9 mouse cellular contexts compared by ENCODE assay signal in genomic region chr14:49801444-49801843, GRCm38 (mm10). TPM values are rescaled to one million over a fixed set of nuclear protein-coding genes. Genes with fewer than 3 reads are reported as not detected.
DNase-seq lines count a peak whose midpoint lies in the region; ATAC-seq and TF ChIP-seq lines count a peak whose summit lies in the region.
"Had no signal": no experiment of that assay in that cellular context is flagged by ENCODE, and none has a peak within 500 bp of the region (broad histone marks: within the 10 kb centered on the region; RNA-seq: fewer than 3 reads in every experiment).

No protein-coding gene starts in this region.

- no peaks in the 10 kb centered on the region for H3K36me3 ChIP-seq in hindbrain, embryonic 15.5 days
- H3K36me3 ChIP-seq: embryonic facial prominence, embryonic 12.5 days; limb, embryonic 12.5 days had no signal

- no peak overlapping the region for H3K4me2 ChIP-seq in hindbrain, embryonic 15.5 days
- H3K4me2 ChIP-seq: embryonic facial prominence, embryonic 12.5 days; limb, embryonic 12.5 days had no signal

- H3K4me3 ChIP-seq in cerebellum, adult 2 months (replicated peaks; ENCODE audit: insufficient read depth, low read depth, low read length) = no peak overlapping the region
- H3K4me3 ChIP-seq in hindbrain, embryonic 15.5 days = no peak overlapping the region
- H3K4me3 ChIP-seq: embryonic facial prominence, embryonic 12.5 days; limb, embryonic 12.5 days had no signal

- ATAC-seq in hindbrain, embryonic 15.5 days (ENCODE audit: low FRiP score, low read depth) = peak; percentile 71; the same call in 1 of the 2 replicates

- H3K4me1 ChIP-seq in cerebellum, adult 2 months (ENCODE audit: control insufficient read depth, insufficient read depth, low read length) = no peaks in the 10 kb centered on the region; the same call in 1 of the 2 replicates
- H3K4me1 ChIP-seq in hindbrain, embryonic 15.5 days (replicated peaks) = no peaks in the 10 kb centered on the region
- H3K4me1 ChIP-seq: embryonic facial prominence, embryonic 12.5 days; limb, embryonic 12.5 days had no signal

- WGBS in cerebellum, adult 2 months = under 1% methylated on average over 4 of the region's 4 CpGs
- 11% methylated on average over 4 of the region's 4 CpGs for WGBS in hindbrain, embryonic 15.5 days

- no peak overlapping the region for H3K9ac ChIP-seq in hindbrain, embryonic 15.5 days
- H3K9ac ChIP-seq: embryonic facial prominence, embryonic 12.5 days; limb, embryonic 12.5 days had no signal

- no peak overlapping the region for H3K27ac ChIP-seq in cerebellum, adult 2 months (ENCODE audit: insufficient read depth, low read length)
- H3K27ac ChIP-seq in hindbrain, embryonic 15.5 days (replicated peaks) = no peak overlapping the region
- H3K27ac ChIP-seq: embryonic facial prominence, embryonic 12.5 days; limb, embryonic 12.5 days had no signal

- H3K9me3 ChIP-seq in hindbrain, embryonic 15.5 days = no peaks in the 10 kb centered on the region
- H3K9me3 ChIP-seq: embryonic facial prominence, embryonic 12.5 days; limb, embryonic 12.5 days had no signal

- no peak for TF ChIP-seq POLR2A in cerebellum, adult 2 months (IDR thresholded peaks at IDR 0.05; ENCODE audit: borderline replicate concordance, insufficient read depth, low read length)

- DNase-seq in left cerebral cortex, adult 18-20 months (ENCODE audit: low spot score in 2 of 2) = peak; percentile 19 to 20
- DNase-seq in left cerebral cortex, adult 11 months (ENCODE audit: low spot score) = no peak
- DNase-seq in Muller cell, postnatal 12 days (ENCODE audit: inconsistent ontology term) = peak; percentile 24
- DNase-seq in cerebellum, adult 2 months = peak; percentile 72 to 83
- no peak for DNase-seq in thymus, postnatal 0 days (ENCODE audit: low spot score)
- no peak for DNase-seq in urinary bladder, adult 2 months (ENCODE audit: low spot score)

- peak; percentile 74 for TF ChIP-seq CTCF in cerebellum, adult 2 months (IDR thresholded peaks at IDR 0.05; ENCODE audit: borderline replicate concordance, insufficient read depth, low read depth, low read length)

- H3K27me3 ChIP-seq in cerebellum, adult 2 months (ENCODE audit: control insufficient read depth, insufficient read depth, low read length) = no peaks in the 10 kb centered on the region
- H3K27me3 ChIP-seq in hindbrain, embryonic 15.5 days = no peaks in the 10 kb centered on the region
- H3K27me3 ChIP-seq: embryonic facial prominence, embryonic 12.5 days; limb, embryonic 12.5 days had no signal

RNA-seq across cellular contexts. Expression of gene Armh4, which starts 18.3 kb away (rescaled TPM):
- total RNA-seq in left cerebral cortex, adult 18-20 months (2021) = 10 to 100 TPM; 23.9 to 29.3 TPM
- polyA plus RNA-seq in cerebellum, adult 2 months (2012; rRNA removed) = 55.0 and 56.9 TPM in 2 replicates
- 23.5 and 24.0 TPM in 2 replicates for polyA plus RNA-seq in hindbrain, embryonic 15.5 days (2015; fragmentation: Nextera tagmentation; extraction: Ambion mirVana)
- 0.32 and 0.40 TPM in 2 replicates for polyA plus RNA-seq in thymus, postnatal 0 days (2015; fragmentation: Nextera tagmentation; extraction: Ambion mirVana)
- 29.4 and 32.1 TPM in 2 replicates for polyA plus RNA-seq in urinary bladder, adult 2 months (2012; rRNA removed)

Comparison
In these comparisons a context has a peak if more than half of its experiments do, and no peak if none do; other contexts are left out.
1. DNase-seq: peak in left cerebral cortex, adult 18-20 months (2 of 2), Muller cell, postnatal 12 days (single experiment) and cerebellum, adult 2 months (2 of 2); none in left cerebral cortex, adult 11 months (single experiment), thymus, postnatal 0 days (single experiment) and urinary bladder, adult 2 months (single experiment).
2. RNA of gene Armh4, which starts 18.3 kb away (polyA plus RNA-seq): 55.0 to 56.9 TPM in cerebellum, adult 2 months, 29.4 to 32.1 TPM in urinary bladder, adult 2 months and 23.5 to 24.0 TPM in hindbrain, embryonic 15.5 days; 0.32 to 0.40 TPM in thymus, postnatal 0 days; every median in the first group is over 10 times any median in the second.